Mouse (Mus musculus): ENCODE measurements around the gene Dnaja3.

DNA sequence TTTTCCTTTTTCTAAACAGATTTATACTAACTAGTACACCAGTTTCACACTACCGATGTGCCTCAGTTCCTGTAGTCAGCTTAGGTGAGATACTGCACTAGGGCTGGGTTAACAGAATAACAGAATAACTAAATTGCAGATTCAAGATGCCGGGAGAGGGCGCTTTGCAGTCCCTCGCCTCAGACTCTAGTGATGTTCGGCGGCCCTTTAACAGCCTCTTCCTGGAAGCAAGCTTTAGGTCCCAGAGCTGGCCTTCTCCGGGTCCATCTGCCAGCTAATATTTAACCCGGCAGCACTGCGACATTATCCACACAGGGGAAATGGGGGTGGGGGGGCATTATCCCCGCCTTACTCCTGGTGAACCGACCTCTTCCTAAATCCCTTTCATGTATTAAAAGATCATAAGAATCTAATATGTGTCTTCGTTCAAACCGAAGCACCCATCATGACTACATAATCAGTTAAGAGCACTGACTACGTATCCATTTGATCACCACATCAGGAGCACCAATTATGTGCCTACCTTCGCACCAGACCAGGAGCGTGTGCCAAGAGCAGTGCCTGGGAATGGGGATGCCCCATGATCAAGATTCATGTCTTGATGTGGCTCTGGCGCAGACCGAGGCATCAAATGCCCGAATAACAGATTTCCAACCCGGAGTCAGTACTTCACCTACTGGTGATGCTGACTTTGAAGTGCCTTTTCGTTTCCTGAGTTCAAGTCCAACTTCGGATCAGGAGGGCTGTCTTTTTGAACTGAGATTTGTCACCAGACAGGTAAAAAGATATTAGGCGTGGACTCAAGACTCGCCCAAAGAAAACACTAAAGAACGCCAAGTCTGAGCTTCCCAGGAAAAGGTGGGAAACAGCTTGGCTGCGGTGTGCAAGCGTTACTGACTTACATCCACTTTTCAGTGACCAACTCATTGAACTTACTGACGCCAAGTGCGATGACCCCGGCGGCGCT lies 46.6 kb upstream of the Dnaja3 start:
- TF ChIP-seq CTCF (IDR thresholded peaks at IDR 0.05; ENCODE audit: low read depth, low read length) (no peak), POLR2A (IDR thresholded peaks at IDR 0.05; ENCODE audit: borderline replicate concordance, low read depth, low read length) (no peak)
